Mouse (Mus musculus): ENCODE measurements around the gene Agl.

DNA sequence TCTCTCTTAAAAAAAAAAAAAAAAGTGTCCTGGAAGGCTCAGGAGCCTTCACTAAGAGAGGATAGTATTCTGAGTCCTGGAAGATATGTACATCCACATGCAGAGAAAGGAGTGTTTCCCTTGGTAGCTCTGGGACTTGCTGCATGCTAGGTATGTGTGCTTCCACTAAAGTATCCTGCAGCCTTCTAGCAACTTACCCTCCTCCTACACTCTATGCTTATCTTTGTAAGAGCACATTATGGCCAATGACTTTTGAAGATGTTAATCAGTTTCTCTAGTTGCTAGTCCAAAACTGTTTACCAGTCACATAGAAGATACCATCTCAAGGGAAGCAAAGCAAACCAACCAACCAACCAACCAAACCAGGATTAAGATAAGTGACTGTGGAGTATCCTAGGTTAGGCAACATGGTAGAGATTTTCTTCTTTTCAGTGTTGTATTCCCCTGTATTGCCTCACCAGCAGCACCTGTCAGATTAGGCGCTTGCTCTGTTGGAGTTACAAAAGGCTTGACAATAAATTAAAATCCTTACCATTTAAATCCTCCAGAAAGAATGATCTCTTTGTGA, 102.2 kb downstream of the Agl start:
- TF ChIP-seq USF1 (IDR thresholded peaks at IDR 0.05; ENCODE audit: low read depth) = no peak
- TF ChIP-seq CTCF (IDR thresholded peaks at IDR 0.05; ENCODE audit: control insufficient read depth, insufficient read depth, insufficient read length) = no peak
- TF ChIP-seq MYOG (IDR thresholded peaks at IDR 0.05; ENCODE audit: control insufficient read depth, extremely low read depth, insufficient read length) = no peak
- TF ChIP-seq CEBPB (IDR thresholded peaks at IDR 0.05; ENCODE audit: low read depth) = no peak
